Mouse (Mus musculus): ENCODE measurements around the gene Phf21a. TPM values are rescaled to one million over a fixed set of nuclear protein-coding genes. Genes with fewer than 3 reads are reported as not detected.

The Phf21a gene
- polyA plus RNA-seq, 1 experiment from 2014 or later: 43.5 TPM

- Histone ChIP-seq H3K36me3 (peaks cover 10% of the 10 kb centered on the region), H3K9ac (no peak overlapping the region), H3K9me3 (no peaks in the 10 kb centered on the region), H3K27ac (no peak overlapping the region), H3K4me3 (no peak overlapping the region), H3K4me1 (0 out of 2 replicates have a peak, but pooled peaks cover 3% of the 10 kb centered on the region), H3K27me3 (no peaks in the 10 kb centered on the region), H3K4me2 (replicated peaks) (no peak overlapping the region)
- 69% methylated on average over 3 of the region's 3 CpGs for WGBS
- no peak for ATAC-seq (ENCODE audit: insufficient number of reproducible peaks, insufficient read depth, low FRiP score, low TSS enrichment)
Observed at GRCm38 (mm10) chr2:92316652-92317051, 223.7 kb downstream of the Phf21a start.

DNA sequence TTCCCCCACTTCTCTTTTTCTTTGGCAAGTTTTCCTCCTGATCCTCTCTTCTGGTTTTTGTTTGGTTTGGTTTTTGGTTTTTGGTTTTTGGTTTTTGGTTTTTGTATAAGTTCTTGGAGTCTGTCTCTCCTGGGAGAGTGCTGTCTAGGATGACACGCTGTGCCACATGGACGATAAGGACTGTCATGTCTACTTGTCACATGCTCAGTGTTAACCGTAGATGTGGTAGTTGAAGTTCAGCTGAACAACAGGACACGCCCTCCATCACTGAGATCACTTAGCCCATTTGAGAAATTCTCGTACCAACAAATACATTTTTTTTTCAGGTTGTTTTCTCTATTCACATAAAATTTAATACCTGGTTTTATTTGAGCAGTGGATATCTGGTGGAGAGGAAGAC lies 224.3 kb downstream of the Phf21a start:
- no peak for ATAC-seq (ENCODE audit: insufficient number of reproducible peaks, insufficient read depth, low FRiP score, low TSS enrichment)
- no peak overlapping the region for H3K4me3 ChIP-seq
- no peaks in the 10 kb centered on the region for H3K9me3 ChIP-seq
- H3K27ac ChIP-seq: no peak overlapping the region
- WGBS: 84% methylated on average over 5 of the region's 5 CpGs
- H3K9ac ChIP-seq: no peak overlapping the region
- 0 out of 2 replicates have a peak, but pooled peaks cover 3% of the 10 kb centered on the region for H3K4me1 ChIP-seq
- H3K36me3 ChIP-seq: peaks cover 15% of the 10 kb centered on the region
- H3K27me3 ChIP-seq: no peaks in the 10 kb centered on the region
- no peak overlapping the region for H3K4me2 ChIP-seq (replicated peaks)

GRCm38 (mm10) chr2:92322669-92323068 lies 229.8 kb downstream of the Phf21a start:
- Histone ChIP-seq H3K9me3 (no peaks in the 10 kb centered on the region), H3K9ac (no peak overlapping the region), H3K4me3 (no peak overlapping the region), H3K27ac (no peak overlapping the region), H3K4me1 (no peaks in the 10 kb centered on the region), H3K4me2 (replicated peaks) (no peak overlapping the region), H3K27me3 (no peaks in the 10 kb centered on the region), H3K36me3 (peaks cover 39% of the 10 kb centered on the region)
- ATAC-seq (ENCODE audit: insufficient number of reproducible peaks, insufficient read depth, low FRiP score, low TSS enrichment): no peak
- 88% methylated on average over 2 of the region's 2 CpGs for whole genome bisulfite sequencing

DNA sequence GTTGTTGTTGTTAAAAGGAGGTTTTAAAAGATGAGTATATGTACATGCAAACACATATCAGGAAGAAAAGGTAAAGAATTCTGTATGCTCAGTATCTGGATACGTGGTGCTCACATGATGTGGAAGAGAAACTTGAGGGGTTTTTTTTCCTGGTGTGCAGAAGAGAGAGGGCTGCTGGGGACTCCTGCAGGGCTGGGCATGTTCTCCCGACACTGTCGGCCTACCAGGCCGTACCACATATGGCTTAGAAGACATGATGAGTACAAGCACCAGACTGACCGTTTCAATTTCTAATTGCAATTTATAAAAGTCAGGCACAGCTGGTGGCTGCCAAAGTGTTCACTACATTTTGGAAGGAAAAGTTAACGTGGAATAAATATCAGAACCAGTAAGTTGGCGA lies 232.8 kb downstream of the Phf21a start:
- H3K9ac ChIP-seq: no peak overlapping the region
- no peak overlapping the region for H3K27ac ChIP-seq
- peaks cover 65% of the 10 kb centered on the region for H3K36me3 ChIP-seq
- no peaks in the 10 kb centered on the region for H3K9me3 ChIP-seq
- no peak overlapping the region for H3K4me2 ChIP-seq (replicated peaks)
- no peaks in the 10 kb centered on the region for H3K4me1 ChIP-seq
- WGBS: 86% methylated on average over 7 of the region's 7 CpGs
- ATAC-seq (ENCODE audit: insufficient number of reproducible peaks, insufficient read depth, low FRiP score, low TSS enrichment): no peak
- no peak overlapping the region for H3K4me3 ChIP-seq
- H3K27me3 ChIP-seq: no peaks in the 10 kb centered on the region

DNA sequence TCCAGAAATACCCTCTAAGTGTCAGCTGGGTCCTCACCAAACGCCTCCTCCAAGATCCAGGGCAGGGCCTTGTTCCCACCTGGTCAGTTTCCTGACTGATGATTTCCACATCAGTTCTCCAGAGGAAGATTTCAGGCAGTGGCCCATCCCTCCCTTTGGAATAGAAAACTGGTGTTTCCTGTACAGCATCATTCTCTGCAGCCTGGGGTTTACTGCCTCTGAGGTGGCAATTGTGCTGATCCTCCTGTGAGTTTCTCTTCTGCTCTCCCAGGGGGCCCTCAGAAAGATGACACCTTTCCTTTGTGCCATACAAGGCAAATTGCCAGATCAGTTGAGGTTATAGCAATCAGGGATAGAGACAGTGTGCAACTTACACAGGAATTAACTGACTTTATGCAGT lies 233.3 kb downstream of the Phf21a start:
- Histone ChIP-seq H3K9me3 (no peaks in the 10 kb centered on the region), H3K4me2 (replicated peaks) (no peak overlapping the region), H3K4me1 (no peaks in the 10 kb centered on the region), H3K27me3 (no peaks in the 10 kb centered on the region), H3K9ac (no peak overlapping the region), H3K27ac (no peak overlapping the region), H3K36me3 (peaks cover 69% of the 10 kb centered on the region), H3K4me3 (no peak overlapping the region)
- 78% methylated on average over 1 of the region's 1 CpGs for WGBS
- no peak for ATAC-seq (ENCODE audit: insufficient number of reproducible peaks, insufficient read depth, low FRiP score, low TSS enrichment)

DNA sequence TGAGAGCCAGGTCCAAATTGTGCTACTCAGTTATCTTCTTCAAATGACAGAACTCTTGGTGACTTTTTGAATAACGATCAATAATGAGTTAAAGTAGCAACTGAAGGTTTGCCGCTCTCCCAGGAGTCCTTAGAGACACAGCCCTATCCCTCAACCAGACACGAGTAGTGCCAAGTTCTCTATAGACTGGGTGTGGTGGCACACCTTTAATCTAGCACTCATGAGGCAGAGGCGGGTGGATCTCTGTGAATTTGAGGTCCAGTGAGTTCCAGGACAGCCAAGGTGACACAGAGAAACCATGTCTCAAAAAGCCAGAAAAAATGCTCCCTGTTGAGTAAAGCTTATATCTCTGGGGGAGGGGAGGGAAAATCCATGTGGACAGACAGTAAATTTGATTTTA lies 234.7 kb downstream of the Phf21a start:
- Histone ChIP-seq H3K9ac (no peak overlapping the region), H3K9me3 (no peaks in the 10 kb centered on the region), H3K27ac (no peak overlapping the region), H3K4me1 (no peaks in the 10 kb centered on the region), H3K36me3 (peaks cover 66% of the 10 kb centered on the region), H3K4me3 (no peak overlapping the region), H3K27me3 (no peaks in the 10 kb centered on the region), H3K4me2 (replicated peaks) (no peak overlapping the region)
- no peak for ATAC-seq (ENCODE audit: insufficient number of reproducible peaks, insufficient read depth, low FRiP score, low TSS enrichment)
- WGBS: 91% methylated on average over 4 of the region's 4 CpGs

GRCm38 (mm10) chr2:92328206-92328605 lies 235.3 kb downstream of the Phf21a start:
- Histone ChIP-seq H3K4me1 (no peaks in the 10 kb centered on the region), H3K9ac (no peak overlapping the region), H3K27me3 (no peaks in the 10 kb centered on the region), H3K27ac (no peak overlapping the region), H3K9me3 (no peaks in the 10 kb centered on the region), H3K4me3 (no peak overlapping the region), H3K4me2 (replicated peaks) (no peak overlapping the region), H3K36me3 (peaks cover 63% of the 10 kb centered on the region)
- ATAC-seq (ENCODE audit: insufficient number of reproducible peaks, insufficient read depth, low FRiP score, low TSS enrichment): no peak
- 89% methylated on average over 8 of the region's 8 CpGs for WGBS

GRCm38 (mm10) chr2:92330840-92331239 lies 237.9 kb downstream of the Phf21a start:
- no peak overlapping the region for H3K4me3 ChIP-seq
- peaks cover 71% of the 10 kb centered on the region for H3K36me3 ChIP-seq
- H3K4me2 ChIP-seq (replicated peaks): no peak overlapping the region
- no peak overlapping the region for H3K9ac ChIP-seq
- WGBS: 58% methylated on average over 2 of the region's 2 CpGs
- no peaks in the 10 kb centered on the region for H3K27me3 ChIP-seq
- H3K27ac ChIP-seq: no peak overlapping the region
- ATAC-seq (ENCODE audit: insufficient number of reproducible peaks, insufficient read depth, low FRiP score, low TSS enrichment): no peak
- no peaks in the 10 kb centered on the region for H3K4me1 ChIP-seq
- H3K9me3 ChIP-seq: no peaks in the 10 kb centered on the region

- Histone ChIP-seq H3K4me2 (replicated peaks) (no peak overlapping the region), H3K36me3 (peaks cover 71% of the 10 kb centered on the region), H3K9ac (no peak overlapping the region), H3K9me3 (no peaks in the 10 kb centered on the region), H3K4me1 (no peaks in the 10 kb centered on the region), H3K4me3 (no peak overlapping the region), H3K27ac (no peak overlapping the region), H3K27me3 (no peaks in the 10 kb centered on the region)
- WGBS: 87% methylated on average over 2 of the region's 2 CpGs
- ATAC-seq (ENCODE audit: insufficient number of reproducible peaks, insufficient read depth, low FRiP score, low TSS enrichment): no peak
Observed at GRCm38 (mm10) chr2:92331410-92331809, 238.5 kb downstream of the Phf21a start.

GRCm38 (mm10) chr2:92331871-92332270 lies 239.0 kb downstream of the Phf21a start:
- Histone ChIP-seq H3K4me3 (no peak overlapping the region), H3K27me3 (no peaks in the 10 kb centered on the region), H3K9me3 (no peaks in the 10 kb centered on the region), H3K36me3 (peaks cover 67% of the 10 kb centered on the region), H3K4me1 (no peaks in the 10 kb centered on the region), H3K4me2 (replicated peaks) (no peak overlapping the region), H3K9ac (no peak overlapping the region), H3K27ac (no peak overlapping the region)
- 95% methylated on average over 2 of the region's 2 CpGs for WGBS
- ATAC-seq (ENCODE audit: insufficient number of reproducible peaks, insufficient read depth, low FRiP score, low TSS enrichment): no peak

DNA sequence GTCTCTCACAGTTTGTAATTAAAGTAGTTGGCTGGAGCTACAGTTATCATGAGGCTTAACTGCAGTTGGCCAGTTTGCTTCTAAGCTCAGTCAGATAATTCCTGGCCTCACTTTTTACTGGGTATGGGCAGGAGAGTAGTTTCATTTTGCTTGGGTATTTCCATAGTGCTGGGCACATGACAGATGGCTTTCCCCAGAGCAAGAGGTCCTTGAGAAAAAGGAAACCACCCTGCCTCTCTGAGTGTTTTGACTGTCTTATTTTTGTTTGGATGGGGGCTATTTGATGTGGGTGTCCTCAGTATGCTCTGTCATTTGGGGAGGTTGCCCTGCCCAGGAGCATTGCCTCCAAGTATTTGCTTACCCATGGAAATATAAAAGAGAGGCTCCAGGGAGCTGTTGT lies 249.5 kb downstream of the Phf21a start:
- Histone ChIP-seq H3K4me3 (no peak overlapping the region), H3K4me1 (no peaks in the 10 kb centered on the region), H3K36me3 (peaks cover 38% of the 10 kb centered on the region), H3K27me3 (no peaks in the 10 kb centered on the region), H3K9ac (no peak overlapping the region), H3K4me2 (replicated peaks) (no peak overlapping the region), H3K27ac (no peak overlapping the region), H3K9me3 (no peaks in the 10 kb centered on the region)
- ATAC-seq (ENCODE audit: insufficient number of reproducible peaks, insufficient read depth, low FRiP score, low TSS enrichment): no peak

GRCm38 (mm10) chr2:92347191-92347590 lies 254.3 kb downstream of the Phf21a start:
- Histone ChIP-seq H3K4me3 (no peak overlapping the region), H3K9me3 (no peaks in the 10 kb centered on the region), H3K4me2 (replicated peaks) (no peak overlapping the region), H3K27ac (no peak overlapping the region), H3K27me3 (no peaks in the 10 kb centered on the region), H3K9ac (no peak overlapping the region), H3K36me3 (peaks cover 57% of the 10 kb centered on the region), H3K4me1 (no peaks in the 10 kb centered on the region)
- no peak for ATAC-seq (ENCODE audit: insufficient number of reproducible peaks, insufficient read depth, low FRiP score, low TSS enrichment)
- 89% methylated on average over 2 of the region's 2 CpGs for WGBS

Measured in embryonic facial prominence, embryonic 12.5 days (tissue).